Mouse (Mus musculus) cerebellum, adult 9-10 months (tissue): ENCODE measurements around the gene Zfp345.
"Not testable (repeated sequence)": the region's sequence is repeated elsewhere in the genome, so short reads cannot be mapped to it uniquely, and the experiment has no call there.

Experiments
- DNase-seq: peaks from one replicate; pipeline ENCODE4 v3.0.0; 2022

The Zfp345 gene

DNA sequence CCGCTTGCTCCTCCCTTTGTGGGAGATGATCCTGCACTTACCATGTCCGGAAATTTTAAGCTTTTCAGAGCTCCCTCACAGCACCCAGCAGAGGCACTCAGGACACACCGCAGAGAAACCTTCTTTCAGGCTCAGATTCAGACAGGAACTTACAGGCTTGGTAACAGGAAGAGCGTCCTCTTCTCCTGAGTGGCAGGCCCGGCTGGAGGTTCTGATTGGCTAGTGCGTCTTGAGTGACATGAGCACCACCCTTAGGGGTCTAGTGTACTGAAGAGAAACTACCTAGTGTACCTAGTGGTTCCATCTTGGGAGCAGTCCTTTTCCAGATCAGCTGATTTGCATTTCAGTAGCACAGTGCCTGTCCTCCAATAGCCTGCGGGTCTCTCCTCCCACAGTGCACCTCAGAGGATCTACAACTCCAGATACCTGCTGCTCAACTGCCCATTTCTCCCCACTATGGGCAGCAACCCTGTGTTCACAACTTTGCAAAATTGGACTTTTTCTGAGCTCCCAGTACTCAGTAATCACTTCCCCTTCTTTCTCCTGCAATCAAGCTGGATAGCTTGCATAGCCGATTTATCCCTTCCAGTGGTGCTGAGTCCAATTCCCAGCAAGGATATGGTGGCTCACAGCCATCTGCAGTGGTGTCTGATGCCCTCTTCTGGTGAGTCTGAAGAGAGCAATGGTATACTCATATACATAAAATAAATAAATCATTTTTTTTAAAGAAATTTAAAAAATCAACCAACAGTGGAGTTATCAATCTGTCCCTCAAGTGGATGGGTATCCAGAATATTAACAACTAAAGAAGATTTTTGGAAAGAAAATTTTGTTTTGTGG, at the start of gene Zfp345:
Gene Zfp345, minus strand, starts transcription at position 153 of the 840 bp plus-strand sequence.
- not testable (repeated sequence) for DNase-seq

- DNase-seq = no peak
Measured at GRCm38 (mm10) chr2:150525703-150526207, 40.9 kb upstream of the Zfp345 start.

- DNase-seq = no peak
Measured at GRCm38 (mm10) chr2:150512837-150513236, 27.9 kb upstream of the Zfp345 start.

DNA sequence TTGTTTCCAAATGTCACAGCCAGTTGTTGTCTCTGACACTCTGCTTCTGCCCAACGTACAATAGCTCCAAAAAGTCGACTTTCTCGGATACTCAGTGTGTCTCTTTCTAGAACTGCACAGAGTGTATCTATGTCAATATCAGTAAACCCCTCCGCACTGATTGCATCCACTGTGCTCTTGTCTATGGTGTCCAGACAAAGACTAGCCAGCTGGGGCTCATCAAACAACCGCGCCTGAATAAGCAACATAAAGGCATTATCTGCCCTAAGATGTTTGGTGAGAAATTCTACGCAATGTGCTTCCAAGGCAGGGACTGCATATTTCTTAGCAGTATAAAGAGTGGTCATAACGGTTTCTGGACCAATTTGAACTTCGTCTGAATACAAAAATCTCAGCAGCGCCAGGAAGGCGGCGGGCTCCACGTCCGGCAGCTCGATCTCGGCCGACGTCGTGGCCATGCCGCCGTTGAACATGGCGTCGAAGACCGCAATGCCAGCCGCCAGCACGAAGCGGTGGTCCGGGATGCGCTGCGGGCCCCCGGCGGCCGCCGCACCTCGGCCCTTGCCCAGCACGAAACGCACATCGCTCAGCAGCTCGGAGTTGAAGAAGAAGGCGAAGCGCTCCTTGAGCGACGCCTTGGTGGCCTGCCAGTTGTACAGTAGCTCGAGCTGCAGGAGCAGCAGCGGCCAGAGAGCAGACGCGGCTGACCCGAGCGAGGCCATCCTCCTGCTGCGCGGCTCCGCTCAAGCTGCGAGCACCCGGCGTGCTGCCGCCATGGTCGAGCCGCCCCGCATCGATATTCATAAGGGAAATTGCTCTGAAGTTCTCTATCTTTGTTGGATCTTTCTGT, 15.5 kb upstream of the Zfp345 start:
- DNase-seq = not testable (repeated sequence)

DNA sequence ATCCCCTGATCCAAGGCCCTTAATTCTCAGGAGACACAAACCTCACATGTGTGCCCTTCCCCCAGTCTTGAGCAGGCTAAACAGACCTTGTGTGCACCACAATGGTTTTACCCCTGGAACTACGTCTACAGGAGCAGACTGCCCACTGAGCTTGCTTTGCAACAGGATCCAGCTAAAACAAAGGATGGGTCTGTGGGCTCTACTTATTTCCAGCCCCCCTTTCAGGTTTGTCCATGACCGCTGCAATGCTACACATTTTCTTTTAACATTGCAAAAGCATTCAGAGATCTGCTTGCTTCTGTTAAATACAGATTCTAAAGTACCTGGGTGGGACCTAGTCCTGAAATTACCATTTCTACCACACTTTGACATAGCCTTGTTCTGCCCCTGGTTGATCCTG, 8.1 kb upstream of the Zfp345 start:
- DNase-seq = no peak

DNA sequence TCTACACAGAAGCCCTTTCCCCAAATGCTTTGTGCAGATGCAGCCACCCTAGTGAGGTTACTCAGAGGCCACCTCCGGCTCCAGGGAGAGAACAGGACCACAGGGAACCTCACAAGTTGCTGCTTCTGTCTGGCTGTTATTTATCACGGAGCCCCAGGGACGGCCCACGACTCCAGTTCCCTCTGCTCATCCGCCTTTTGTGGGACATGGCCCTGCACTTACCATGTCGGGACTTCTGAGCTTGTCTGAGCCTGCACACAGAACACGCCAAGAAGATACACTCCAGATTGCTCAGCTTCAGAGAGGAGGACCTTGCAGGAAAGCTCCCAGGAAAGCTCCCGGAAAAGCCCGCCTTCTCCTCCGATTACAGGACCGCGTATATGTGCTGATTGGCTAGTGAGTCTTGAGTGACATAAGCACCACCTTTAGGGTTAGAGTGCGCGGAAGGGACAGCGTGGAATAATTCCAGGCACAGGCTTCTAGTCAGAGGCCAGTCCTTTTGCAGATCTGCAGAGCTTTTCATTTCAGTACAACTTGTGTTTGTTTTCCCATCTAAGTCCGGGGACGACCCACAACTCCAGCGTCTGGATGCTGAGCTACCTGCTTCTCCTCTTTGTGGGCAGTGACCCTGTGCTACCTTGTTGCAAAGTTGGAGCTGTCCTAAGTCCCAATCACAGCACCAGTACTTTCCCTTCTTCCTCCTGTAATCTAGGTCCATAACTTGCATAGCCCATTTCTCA, 33.5 kb downstream of the Zfp345 start, which contains the start of gene Zfp442:
Gene Zfp442, minus strand, starts transcription at position 307 of the 740 bp plus-strand sequence.
- peak; percentile 87 for DNase-seq

DNA sequence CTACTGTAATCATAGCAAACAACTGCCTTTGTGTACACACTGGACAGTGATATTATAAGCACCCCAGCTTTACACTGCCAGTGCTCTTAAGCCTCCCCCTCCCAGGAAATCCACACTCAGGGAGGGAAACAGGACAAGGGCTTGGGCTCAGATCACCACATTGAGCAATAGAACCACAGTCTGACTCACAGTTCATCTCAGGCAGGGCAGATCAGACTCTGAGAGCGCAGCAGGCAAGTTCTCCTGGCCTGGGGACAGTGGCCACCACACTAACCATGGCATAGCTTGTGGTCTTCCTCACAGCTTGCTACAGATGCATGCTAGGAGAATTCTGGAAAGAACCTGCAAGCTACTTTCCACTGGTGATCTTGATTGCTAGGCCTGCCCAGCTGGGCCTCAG, 45.8 kb downstream of the Zfp345 start:
- not testable (repeated sequence) for DNase-seq
